Mouse (Mus musculus) C2C12 (cell line): ENCODE results near the gene Slc35c1. TPM values are rescaled to one million over a fixed set of nuclear protein-coding genes. Genes with fewer than 3 reads are reported as not detected.

Source experiments
- H3K27me3 ChIP-seq: one replicate; pipeline ENCODE4 v1.6.1; 2011; ENCODE audit not compliant: control insufficient read depth, insufficient read depth, insufficient read length
- H3K36me3 ChIP-seq: one replicate; pipeline ENCODE4 v1.6.1; 2011; ENCODE audit not compliant: control insufficient read depth, insufficient read depth
- H3K4me3 ChIP-seq: one replicate; pipeline ENCODE4 v1.5.1; 2011; ENCODE audit warnings: mild to moderate bottlenecking, control low read depth; ENCODE audit not compliant: poor library complexity, insufficient read depth, severe bottlenecking
- H3K79me2 ChIP-seq: one replicate; pipeline ENCODE4 v1.6.1; 2011; ENCODE audit not compliant: control insufficient read depth, insufficient read depth
- H3K79me3 ChIP-seq: one replicate; pipeline ENCODE4 v1.6.1; 2011; ENCODE audit warnings: low read depth, control low read depth
- H3ac ChIP-seq: one replicate; pipeline ENCODE3; 2011; ENCODE audit warnings: low read depth; ENCODE audit not compliant: control insufficient read depth, insufficient read length
- CEBPB ChIP-seq: IDR thresholded peaks from one replicate; pipeline ENCODE4 v1.6.1; 2011; ENCODE audit warnings: low read depth, mild to moderate bottlenecking, control low read depth, moderate library complexity
- CTCF ChIP-seq: IDR thresholded peaks from one replicate; pipeline ENCODE4 v1.5.1; 2011; ENCODE audit not compliant: control insufficient read depth, insufficient read depth, insufficient read length
- FOSL1 ChIP-seq: IDR thresholded peaks from one replicate; pipeline ENCODE4 v1.8.0; 2011; ENCODE audit warnings: mild to moderate bottlenecking, low read length; ENCODE audit not compliant: poor library complexity, insufficient read depth, severe bottlenecking
- MAX ChIP-seq: IDR thresholded peaks from one replicate; pipeline ENCODE4 v1.6.1; 2011; ENCODE audit warnings: mild to moderate bottlenecking, control low read depth
- MYOD1 ChIP-seq: IDR thresholded peaks from one replicate; pipeline ENCODE4 v1.6.1; 2011; ENCODE audit warnings: low read depth; ENCODE audit not compliant: control insufficient read depth, insufficient read length
- MYOG ChIP-seq: IDR thresholded peaks from one replicate; pipeline ENCODE4 v1.6.1; 2011; ENCODE audit not compliant: control insufficient read depth, insufficient read length; ENCODE audit errors: extremely low read depth
- USF1 ChIP-seq: IDR thresholded peaks from one replicate; pipeline ENCODE4 v1.6.1; 2011; ENCODE audit warnings: low read depth, mild to moderate bottlenecking, control low read depth, moderate library complexity
- polyA plus RNA-seq: library from polyadenylated mRNA; unstranded; fragments of >200 nt; fragmentation: generic; extraction: Trizol; gene quantifications from one replicate; pipeline ENCODE4 v1.2.1, GENCODE M21; 2012; ENCODE audit warnings: missing spikeins

Slc35c1 gene
- polyA plus RNA-seq, 1 experiment, result 9.6 TPM

GRCm38 (mm10) chr2:92424462-92425308, 35.7 kb downstream of the Slc35c1 start:
- peaks cover 20% of the 10 kb centered on the region for H3K36me3 ChIP-seq
- no peaks in the 10 kb centered on the region for H3K79me2 ChIP-seq
- H3K27me3 ChIP-seq, result no peaks in the 10 kb centered on the region
- no peak for TF ChIP-seq MYOG
- no peak for TF ChIP-seq MAX
- no peak for TF ChIP-seq CTCF
- TF ChIP-seq MYOD1, result no peak
- TF ChIP-seq FOSL1, result no peak
- no peak for TF ChIP-seq USF1
- TF ChIP-seq CEBPB, result no peak
- H3K4me3 ChIP-seq, result no peak overlapping the region
- H3K79me3 ChIP-seq, result no peaks in the 10 kb centered on the region
- H3ac ChIP-seq, result no peak overlapping the region

DNA sequence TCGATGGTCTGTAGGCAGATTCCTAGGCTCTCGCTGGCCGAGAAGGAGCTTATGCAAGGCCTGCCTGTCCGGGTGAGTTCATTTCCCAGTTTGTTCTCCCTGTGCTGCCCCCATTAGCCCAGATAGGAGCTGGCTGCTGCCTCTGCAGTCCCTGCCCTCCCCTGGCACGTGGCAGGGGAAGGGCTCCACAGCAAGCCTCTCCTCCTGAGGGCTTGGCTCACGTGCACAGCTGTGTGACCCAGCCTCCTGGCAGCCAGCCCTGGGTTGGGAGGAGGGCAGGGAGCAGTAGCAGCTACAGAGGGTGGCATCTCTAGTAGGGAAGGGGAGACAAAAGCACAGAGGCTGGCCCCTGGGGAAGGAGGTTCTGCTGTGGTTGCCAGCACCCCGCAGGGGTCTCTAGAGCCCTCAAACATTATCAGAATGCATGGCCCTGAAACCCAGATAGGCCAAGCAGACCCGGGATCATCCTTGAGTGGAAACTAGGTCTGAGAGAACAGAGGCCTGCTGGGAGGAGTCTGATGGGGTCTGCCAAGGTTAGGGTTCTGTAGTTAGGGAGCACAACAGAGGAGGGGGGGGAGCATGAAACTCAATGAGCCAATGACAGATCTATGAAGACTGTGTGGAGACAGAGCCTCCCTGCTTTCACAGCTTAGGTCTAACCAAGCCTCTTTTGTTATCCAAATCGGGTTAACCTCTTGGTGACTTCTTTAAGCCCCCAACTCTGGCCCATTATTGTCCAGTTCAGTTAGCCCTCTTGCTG, 36.5 kb downstream of the Slc35c1 start:
- Histone ChIP-seq H3K4me3 (no peak overlapping the region), H3K36me3 (peaks cover 20% of the 10 kb centered on the region), H3K27me3 (no peaks in the 10 kb centered on the region), H3ac (no peak overlapping the region), H3K79me2 (no peaks in the 10 kb centered on the region), H3K79me3 (no peaks in the 10 kb centered on the region)
- no peak for TF ChIP-seq MYOD1

- Histone ChIP-seq H3K79me2 (no peaks in the 10 kb centered on the region), H3K36me3 (peaks cover 20% of the 10 kb centered on the region), H3K79me3 (no peaks in the 10 kb centered on the region), H3ac (no peak overlapping the region), H3K4me3 (no peak overlapping the region), H3K27me3 (no peaks in the 10 kb centered on the region)
- no peak for TF ChIP-seq MYOD1
- no peak for TF ChIP-seq FOSL1
Measured at GRCm38 (mm10) chr2:92423156-92423555, 37.2 kb downstream of the Slc35c1 start.

- Histone ChIP-seq H3K79me3 (no peaks in the 10 kb centered on the region), H3ac (no peak overlapping the region), H3K36me3 (peaks cover 20% of the 10 kb centered on the region), H3K4me3 (no peak overlapping the region), H3K27me3 (no peaks in the 10 kb centered on the region), H3K79me2 (no peaks in the 10 kb centered on the region)
- TF ChIP-seq MYOD1, result no peak
- no peak for TF ChIP-seq CTCF
- no peak for TF ChIP-seq FOSL1
Measured at GRCm38 (mm10) chr2:92422388-92423135, 37.8 kb downstream of the Slc35c1 start.

- no peak for TF ChIP-seq FOSL1
- no peak for TF ChIP-seq MYOG
- TF ChIP-seq MYOD1, result no peak
- TF ChIP-seq CTCF, result no peak
- no peak for TF ChIP-seq CEBPB
- no peak for TF ChIP-seq USF1
- Histone ChIP-seq H3K79me3 (no peaks in the 10 kb centered on the region), H3K27me3 (no peaks in the 10 kb centered on the region), H3K4me3 (no peak overlapping the region), H3K36me3 (peaks cover 20% of the 10 kb centered on the region), H3ac (no peak overlapping the region), H3K79me2 (no peaks in the 10 kb centered on the region)
Measured at GRCm38 (mm10) chr2:92421723-92422387, 38.5 kb downstream of the Slc35c1 start.
